Mouse (Mus musculus) spleen, adult 18-20 months (tissue): Measurements from ENCODE around the gene Cald1.
A peak's percentile ranks its signal among the peaks of the same experiment; 100 is the strongest.

ENCODE experiments used
- DNase-seq, 2 experiments: peaks; one replicate each; pipeline ENCODE4 v3.0.0; 2022; ENCODE audit warnings: mixed read lengths in 2 of 2

Cald1 gene

DNA sequence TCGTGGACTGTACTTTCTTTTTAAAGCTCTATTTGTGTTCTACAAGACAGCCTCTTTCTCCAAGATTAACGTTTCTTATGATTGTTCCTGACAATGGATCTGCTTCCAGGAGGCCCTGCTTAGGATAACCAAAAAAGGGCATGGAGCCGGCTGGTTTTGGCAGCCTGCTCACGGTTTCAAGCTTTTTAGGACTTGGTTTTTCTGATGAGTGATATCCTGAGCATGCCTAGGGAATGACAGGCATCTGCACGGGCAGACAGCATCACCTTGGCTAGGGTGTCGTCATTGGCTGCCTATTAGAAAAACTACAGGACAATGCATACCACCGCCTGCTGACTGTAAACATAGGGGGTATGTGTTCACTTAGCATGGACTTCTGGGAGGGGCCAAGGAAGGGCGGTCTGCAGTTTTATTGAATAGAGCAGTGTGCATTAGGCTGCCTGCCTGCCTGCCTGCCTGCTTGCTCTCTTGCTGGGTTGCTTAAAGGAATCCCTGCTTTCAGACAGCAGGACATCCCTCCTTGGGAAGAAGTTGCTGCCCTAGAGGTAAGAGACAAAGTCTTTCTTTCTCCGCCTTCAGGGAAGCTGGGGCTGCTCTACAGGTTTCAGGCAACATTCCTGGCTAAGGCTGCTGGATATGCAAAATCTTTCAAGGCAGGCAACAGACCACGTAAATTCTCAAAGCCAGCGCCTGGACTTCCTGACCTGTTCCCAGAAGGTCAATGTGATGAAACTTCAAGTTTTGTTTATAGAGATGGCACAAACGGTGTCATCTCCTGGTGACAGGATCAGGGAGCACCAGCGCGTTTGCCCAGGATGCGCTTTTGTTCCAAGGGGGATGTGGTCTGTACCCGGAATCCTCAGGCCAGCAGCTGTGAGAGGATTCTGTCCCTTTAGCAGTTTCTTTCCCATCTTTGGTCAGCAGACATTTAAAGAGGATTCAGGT, at the start of gene Cald1:
Cald1 (plus strand) TSS at position 380 of the 945 bp plus-strand sequence.
- DNase-seq, result no peak

- peak; percentile 8 to 55 for DNase-seq
Measured at GRCm38 (mm10) chr6:34549017-34549416, 49.3 kb upstream of the Cald1 start.

DNA sequence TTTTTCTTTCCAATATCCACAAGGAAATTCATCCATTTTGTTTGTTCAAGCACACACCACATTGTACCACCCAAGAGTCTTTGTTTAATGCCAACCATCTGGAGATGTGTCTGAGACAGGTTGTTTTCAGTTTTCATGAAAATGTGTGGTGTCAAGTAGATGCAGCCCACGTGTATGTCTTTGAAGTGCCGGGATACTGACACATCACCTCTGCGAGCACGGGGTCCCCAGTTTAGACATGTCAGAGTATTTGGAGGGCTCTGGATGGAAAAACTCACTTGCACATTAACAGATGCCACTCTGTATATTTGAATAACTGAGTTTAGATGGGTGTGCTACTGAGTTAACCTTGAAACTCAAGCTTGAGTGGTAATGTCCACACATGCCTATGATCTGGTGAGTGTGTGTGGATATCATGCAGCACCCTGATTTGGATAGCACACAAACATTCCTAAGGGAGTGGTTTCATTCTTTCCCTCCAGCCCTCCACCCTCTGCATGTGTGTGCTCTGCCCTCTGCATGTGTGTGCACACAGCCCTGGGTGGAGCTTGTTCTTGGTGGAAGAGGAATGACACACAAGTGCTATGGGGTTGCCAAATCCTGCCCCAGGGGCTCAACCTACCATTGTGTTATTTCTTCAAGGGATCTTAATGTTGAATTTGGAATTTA, 45.7 kb upstream of the Cald1 start:
- DNase-seq, result no peak

- DNase-seq, result no peak
Measured at GRCm38 (mm10) chr6:34554291-34554997, 43.9 kb upstream of the Cald1 start.

DNA sequence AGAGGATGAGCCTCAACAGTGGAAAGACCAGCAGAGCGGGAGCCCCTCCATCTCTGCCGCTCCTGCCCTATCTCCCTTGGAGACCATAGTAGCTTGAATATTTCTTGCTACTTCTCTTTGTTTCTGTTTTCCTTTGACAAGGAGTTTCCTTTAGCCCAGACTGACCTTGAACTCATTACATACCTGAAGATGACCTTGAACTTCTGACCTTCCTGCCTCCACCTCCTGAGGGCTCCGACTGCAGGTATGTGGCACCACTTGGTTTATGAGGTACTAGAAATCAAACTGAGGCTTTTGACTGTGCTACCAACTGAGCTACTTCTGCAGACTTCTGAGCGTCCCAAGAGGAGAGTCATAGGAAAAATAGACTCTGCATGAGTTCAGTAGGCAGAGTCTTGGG, 38.8 kb upstream of the Cald1 start:
- no peak for DNase-seq

DNA sequence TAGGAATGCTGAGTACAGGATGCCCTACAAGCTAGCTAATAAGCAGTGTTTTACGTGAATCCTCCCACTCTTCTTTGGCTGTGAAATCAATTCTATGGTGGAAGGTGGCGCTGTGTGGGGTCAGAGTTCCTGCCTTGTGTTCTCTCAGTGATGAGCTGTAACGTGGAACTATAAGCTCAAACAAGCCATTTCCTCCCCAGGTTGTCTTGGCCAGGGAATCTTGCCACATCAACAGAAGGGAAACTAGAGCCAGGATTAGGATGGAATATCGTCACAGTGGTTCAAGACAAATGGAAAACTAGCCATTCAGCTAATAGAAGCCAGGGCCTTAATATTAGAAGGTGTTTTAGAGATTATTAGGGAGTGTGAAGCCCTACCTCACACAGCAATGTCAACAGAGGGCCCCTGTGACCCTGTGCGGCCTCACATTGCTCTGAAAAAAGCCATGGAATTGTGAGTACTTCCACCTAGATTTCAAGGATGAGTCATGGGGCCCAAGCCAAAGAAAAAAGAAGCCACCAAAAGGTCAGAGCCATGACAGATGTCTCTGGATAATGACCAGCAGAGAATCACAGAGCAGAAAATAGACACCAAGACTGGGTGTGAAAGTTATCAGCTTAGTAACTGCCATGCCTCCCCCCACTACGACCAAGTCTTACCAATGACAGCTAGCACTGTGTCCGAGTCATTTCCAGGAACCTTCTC, 33.0 kb upstream of the Cald1 start:
- DNase-seq, result no peak

DNA sequence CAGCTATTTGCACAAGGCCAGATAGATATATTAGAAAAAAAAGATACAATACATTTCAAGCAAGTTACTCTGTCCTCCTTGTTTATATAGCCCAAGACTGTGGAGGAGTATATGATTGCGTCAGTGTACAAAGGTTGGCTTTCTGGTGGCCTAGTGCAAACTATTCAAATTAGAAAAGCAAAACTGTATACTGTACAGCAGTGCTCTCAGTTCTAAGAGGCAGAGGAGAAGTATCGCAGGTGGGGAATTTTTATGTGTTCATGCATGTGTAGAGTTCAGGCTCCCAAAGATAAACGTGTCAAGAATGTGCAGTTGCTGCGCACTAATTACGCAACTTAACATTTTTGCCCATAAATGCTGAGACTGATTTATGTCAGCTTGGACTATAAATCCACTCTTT, 31.0 kb upstream of the Cald1 start:
- DNase-seq, result no peak

GRCm38 (mm10) chr6:34579504-34580068, 18.7 kb upstream of the Cald1 start:
- no peak for DNase-seq

DNA sequence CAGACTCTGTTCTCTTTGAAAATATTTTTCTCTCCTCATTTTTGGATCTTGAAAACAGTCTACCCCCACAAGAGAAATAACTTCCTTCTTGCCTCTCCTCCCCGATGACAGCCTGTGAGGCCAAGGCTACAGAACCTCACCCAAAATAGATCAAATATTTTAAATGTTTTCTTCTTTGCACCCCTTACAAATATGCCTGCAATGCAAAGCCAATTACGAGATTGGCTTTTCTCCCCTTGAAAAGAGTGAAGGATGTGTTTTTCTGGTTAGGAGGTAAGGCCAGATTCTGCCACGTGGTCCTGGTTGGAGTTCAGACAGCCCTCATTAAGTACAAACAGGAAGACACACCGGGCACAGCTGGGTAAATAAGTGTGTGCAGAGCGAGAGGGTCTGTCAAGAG, 14.9 kb upstream of the Cald1 start:
- DNase-seq, result no peak

DNA sequence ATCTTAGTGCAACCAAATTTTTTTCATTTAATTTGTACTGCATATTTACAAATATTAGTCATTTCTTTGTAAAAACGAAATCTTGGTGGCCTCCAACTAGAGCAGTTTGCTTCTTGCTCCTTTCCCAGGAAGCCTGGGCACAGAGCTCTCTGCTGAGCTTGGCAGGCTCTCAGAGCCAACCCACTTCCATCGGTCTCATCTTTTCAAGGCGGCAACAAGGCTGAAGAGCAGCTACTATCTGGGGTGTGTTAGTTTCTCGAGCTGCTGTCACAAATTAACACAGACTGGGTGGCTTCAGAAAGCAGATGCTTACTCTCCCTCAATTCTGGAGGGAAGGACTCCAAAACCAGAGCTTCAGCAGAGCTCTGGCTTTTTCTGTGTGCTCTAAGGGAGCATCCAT, 10.2 kb upstream of the Cald1 start:
- DNase-seq, result no peak

- no peak for DNase-seq
Measured at GRCm38 (mm10) chr6:34590716-34591115, 7.6 kb upstream of the Cald1 start.

GRCm38 (mm10) chr6:34593353-34593752, 4.9 kb upstream of the Cald1 start:
- DNase-seq, result no peak

GRCm38 (mm10) chr6:34597316-34597715, 984 bp upstream of the Cald1 start:
- no peak for DNase-seq

DNA sequence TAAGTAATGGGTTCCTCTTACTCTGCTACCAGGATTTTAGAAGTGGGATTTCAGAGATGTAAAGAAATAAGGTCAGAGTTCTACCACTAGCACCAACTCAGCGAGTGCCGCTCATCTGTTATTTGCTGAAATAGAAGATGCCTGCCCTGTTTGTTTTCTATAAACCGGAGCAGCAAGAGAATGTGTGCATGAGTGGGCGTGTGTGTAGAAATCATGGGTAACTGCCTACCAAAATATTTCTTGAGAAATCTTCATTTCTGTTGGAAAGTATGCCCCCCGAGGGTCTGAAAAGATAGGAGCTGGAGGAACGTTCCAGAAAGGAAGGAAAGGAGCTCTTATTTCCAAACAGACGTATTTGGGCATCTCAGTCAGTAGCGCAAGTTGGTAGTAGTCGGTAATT, 871 bp downstream of the Cald1 start:
- no peak for DNase-seq

DNA sequence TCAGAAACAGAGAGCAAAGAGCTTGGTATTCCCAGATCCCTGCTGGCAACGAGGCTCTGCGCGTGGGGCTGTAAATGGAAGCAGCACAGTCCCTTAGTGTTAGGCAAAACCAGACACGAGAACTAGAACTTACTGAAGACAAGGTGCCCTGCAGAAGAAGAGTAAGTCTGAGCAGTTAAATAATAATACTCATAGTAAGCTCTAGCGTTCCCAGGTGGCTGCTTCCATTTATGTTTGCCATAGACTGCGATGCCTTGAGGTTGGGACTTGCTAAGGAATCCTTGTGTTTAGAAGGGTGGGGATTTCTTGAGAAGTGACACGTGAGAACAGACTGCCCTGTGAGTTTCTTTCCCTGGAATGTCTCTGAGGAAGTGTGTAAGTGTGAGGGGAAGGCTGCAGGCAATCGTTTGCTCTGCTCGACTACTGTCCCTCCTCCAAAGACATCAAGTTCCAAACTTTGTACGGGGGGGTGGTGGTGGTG, 1.4 kb downstream of the Cald1 start:
- DNase-seq, result no peak

DNA sequence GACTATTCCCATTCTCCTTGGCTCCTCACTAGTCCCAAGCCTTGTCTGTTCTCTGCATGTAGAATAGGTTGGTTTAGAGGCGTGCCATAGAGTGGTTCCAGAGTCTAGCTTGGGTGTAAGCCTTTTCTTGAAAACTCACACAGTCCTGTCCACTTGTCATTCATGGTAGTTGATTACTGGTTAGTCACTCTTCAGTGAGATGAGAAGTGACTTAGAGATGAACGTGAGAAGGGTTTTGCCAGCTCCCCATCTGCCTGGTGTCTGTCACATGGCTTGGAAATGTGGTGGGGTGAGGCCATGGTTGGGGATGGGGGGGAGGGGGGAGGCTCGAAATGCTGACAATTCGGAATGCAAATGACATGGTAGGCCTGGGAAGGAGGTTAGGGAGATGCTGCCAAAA, 2.5 kb downstream of the Cald1 start:
- no peak for DNase-seq

GRCm38 (mm10) chr6:34602091-34602490, 3.8 kb downstream of the Cald1 start:
- no peak for DNase-seq

DNA sequence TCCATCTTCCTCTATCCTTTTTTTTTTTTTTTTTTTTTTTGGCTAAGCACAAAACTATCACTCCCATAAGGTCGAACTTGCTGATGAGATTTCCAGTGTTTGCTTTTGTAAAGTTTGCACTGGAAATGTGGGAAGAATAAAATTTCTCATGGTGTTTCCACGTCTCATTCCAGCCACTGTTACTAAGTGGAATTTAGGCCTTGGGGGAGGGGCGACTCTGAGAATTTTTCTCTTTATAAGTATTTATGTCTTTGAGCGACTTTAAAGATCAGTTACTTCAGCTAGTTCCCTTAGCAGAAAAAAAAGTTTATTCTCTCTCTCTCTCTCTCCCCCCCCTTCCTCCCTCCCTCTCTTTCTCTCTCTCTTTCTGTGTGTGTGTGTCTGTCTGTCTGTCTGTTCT, 8.1 kb downstream of the Cald1 start:
- DNase-seq, result no peak

GRCm38 (mm10) chr6:34608603-34609002, 10.3 kb downstream of the Cald1 start:
- no peak for DNase-seq

- DNase-seq, result no peak
Measured at GRCm38 (mm10) chr6:34609892-34610829, 11.9 kb downstream of the Cald1 start.

DNA sequence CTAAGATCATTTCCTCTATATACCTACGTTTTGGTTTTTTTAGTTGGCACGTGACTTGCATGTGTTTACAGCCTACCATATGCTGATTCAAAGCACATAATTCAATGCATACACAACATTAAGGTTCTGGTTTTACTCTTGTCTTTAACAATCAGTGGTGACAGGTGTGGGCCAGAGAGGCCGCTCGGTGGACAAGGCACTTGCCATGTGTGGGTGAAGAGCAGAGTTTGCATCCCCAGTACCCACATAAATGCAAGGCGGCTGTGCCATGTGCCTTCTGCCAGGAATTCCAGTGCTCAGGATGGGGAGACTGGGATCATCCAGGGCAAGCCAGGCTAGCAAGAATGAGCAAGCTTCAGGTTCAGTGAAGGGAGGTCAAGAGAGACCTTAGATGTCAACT, 14.8 kb downstream of the Cald1 start:
- DNase-seq, result no peak
